Mouse (Mus musculus) liver, embryonic 14.5 days (tissue): ENCODE measurements at regions not wholly inside any gene's neighbourhood (a gene's known extent, or its start where the extent isn't known, plus 50 kb on each side); places are given as distances from the start of the nearest gene placed in this dataset.

Source experiments
- CTCF ChIP-seq: IDR thresholded peaks from 2 replicates; pipeline ENCODE4 v1.5.1; 2016; ENCODE audit warnings: antibody characterized with exemption, low read depth, control low read depth
- EP300 ChIP-seq: IDR thresholded peaks from 2 replicates; pipeline ENCODE4 v1.6.1; 2016; ENCODE audit warnings: antibody characterized with exemption, low read depth

GRCm38 (mm10) chr7:118004620-118005019 lies 111.4 kb downstream of the Rps15a start:
- no peak for TF ChIP-seq CTCF
- TF ChIP-seq EP300, result no peak
